Mouse (Mus musculus): ENCODE results near the gene Eif4e.

Gene Eif4e

GRCm38 (mm10) chr3:138526073-138526915, at the start of gene Eif4e:
TSS of gene Eif4e (plus strand) at chr3:138526179.
- DNase-seq (ENCODE audit: low spot score in 2 of 2), result peak; percentile 19

GRCm38 (mm10) chr3:138479489-138479888, 46.5 kb upstream of the Eif4e start:
- no peak for DNase-seq (ENCODE audit: low spot score in 2 of 2)

- no peak for DNase-seq (ENCODE audit: low spot score in 2 of 2)
These were observed 44.3 kb upstream of the Eif4e start for GRCm38 (mm10) chr3:138481526-138482284.

GRCm38 (mm10) chr3:138483240-138483639, 42.7 kb upstream of the Eif4e start:
- no peak for DNase-seq (ENCODE audit: low spot score in 2 of 2)

- peak; percentile 16 to 21 for DNase-seq (ENCODE audit: low spot score in 2 of 2)
These were observed 37.2 kb upstream of the Eif4e start for GRCm38 (mm10) chr3:138488584-138489326.

GRCm38 (mm10) chr3:138489327-138490033, 36.5 kb upstream of the Eif4e start, which contains the start of gene Metap1:
TSS of gene Metap1 (minus strand) at chr3:138489515.
- DNase-seq (ENCODE audit: low spot score in 2 of 2), result peak; percentile 91 to 95

- DNase-seq (ENCODE audit: low spot score in 2 of 2), result peak in 1 of 2 experiments; percentile 14
These were observed 36.0 kb upstream of the Eif4e start for GRCm38 (mm10) chr3:138490034-138490337.

- DNase-seq (ENCODE audit: low spot score in 2 of 2), result no peak
These were observed 32.3 kb upstream of the Eif4e start for GRCm38 (mm10) chr3:138493668-138494067.

GRCm38 (mm10) chr3:138494565-138494964, 31.4 kb upstream of the Eif4e start:
- DNase-seq (ENCODE audit: low spot score in 2 of 2), result no peak

- DNase-seq (ENCODE audit: low spot score in 2 of 2), result peak in 1 of 2 experiments; percentile 18
These were observed 30.5 kb upstream of the Eif4e start for GRCm38 (mm10) chr3:138495166-138496145.

- no peak for DNase-seq (ENCODE audit: low spot score in 2 of 2)
These were observed 27.2 kb upstream of the Eif4e start for GRCm38 (mm10) chr3:138498731-138499130.

GRCm38 (mm10) chr3:138499854-138500740, 25.9 kb upstream of the Eif4e start:
- no peak for DNase-seq (ENCODE audit: low spot score in 2 of 2)

- no peak for DNase-seq (ENCODE audit: low spot score in 2 of 2)
These were observed 22.2 kb upstream of the Eif4e start for GRCm38 (mm10) chr3:138503754-138504153.

GRCm38 (mm10) chr3:138506749-138507148, 19.2 kb upstream of the Eif4e start:
- peak; percentile 11 to 53 for DNase-seq (ENCODE audit: low spot score in 2 of 2)

GRCm38 (mm10) chr3:138509581-138509980, 16.4 kb upstream of the Eif4e start:
- no peak for DNase-seq (ENCODE audit: low spot score in 2 of 2)

GRCm38 (mm10) chr3:138510471-138510870, 15.5 kb upstream of the Eif4e start:
- DNase-seq (ENCODE audit: low spot score in 2 of 2), result no peak

GRCm38 (mm10) chr3:138513243-138513642, 12.7 kb upstream of the Eif4e start:
- DNase-seq (ENCODE audit: low spot score in 2 of 2), result no peak

- DNase-seq (ENCODE audit: low spot score in 2 of 2), result no peak
These were observed 11.2 kb upstream of the Eif4e start for GRCm38 (mm10) chr3:138514749-138515148.

- no peak for DNase-seq (ENCODE audit: low spot score in 2 of 2)
These were observed 10.2 kb upstream of the Eif4e start for GRCm38 (mm10) chr3:138515656-138516370.

All from frontal cortex, postnatal 36 days (tissue).